Mouse (Mus musculus): ENCODE results near the gene Abcg4.

DNA sequence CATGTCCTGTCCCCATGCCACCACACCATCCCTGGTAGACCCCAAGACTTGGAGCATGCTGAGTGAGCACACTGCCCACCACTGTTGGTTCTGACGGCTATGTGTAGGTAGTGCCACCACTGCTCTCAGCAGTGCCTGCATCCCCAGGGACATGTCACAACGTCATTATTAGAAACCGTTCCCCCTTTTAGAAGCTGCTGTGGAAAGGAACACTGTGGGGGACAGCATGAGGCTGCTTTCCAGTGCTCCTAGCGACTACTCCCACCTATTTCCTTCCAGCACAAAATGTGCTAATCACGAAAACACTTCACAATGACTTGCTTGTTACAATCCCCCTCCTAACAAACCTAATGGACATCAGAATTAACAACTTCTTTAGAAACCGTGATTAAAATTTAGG, 62.4 kb downstream of the Abcg4 start:
- TF ChIP-seq POLR2A (IDR thresholded peaks at IDR 0.05; ENCODE audit: low read depth, low read length) (no peak), CTCF (IDR thresholded peaks at IDR 0.05; ENCODE audit: extremely low read depth, insufficient read length, insufficient replicate concordance, low read depth, low read length) (no peak)

All from small intestine, adult 2 months (tissue).